In genomic region chr3:122494764-122495163, GRCm38 (mm10) we compare ENCODE assay signal across 17 mouse cellular contexts.
DNase-seq lines count a peak whose midpoint lies in the region; ATAC-seq and TF ChIP-seq lines count a peak whose summit lies in the region.
"Had no signal": no experiment of that assay in that cellular context is flagged by ENCODE, and none has a peak within 500 bp of the region (broad histone marks: within the 10 kb centered on the region; RNA-seq: fewer than 3 reads in every experiment).

No protein-coding gene starts in this region.

- H3K27ac ChIP-seq in kidney, embryonic 15.5 days = 0 out of 2 replicates have a peak overlapping the region, but pooled peaks have one; percentile 43
- H3K27ac ChIP-seq: embryonic facial prominence, embryonic 15.5 days; forebrain, embryonic 15.5 days; hindbrain, embryonic 13.5 days had no signal

- no peak overlapping the region for H3ac ChIP-seq in myocyte (ENCODE audit: control insufficient read depth, insufficient read length)

- TF ChIP-seq POLR2A in myocyte (IDR thresholded peaks at IDR 0.05; ENCODE audit: insufficient read length, low read depth) = no peak

- no peaks in the 10 kb centered on the region for H3K27me3 ChIP-seq in kidney, embryonic 15.5 days
- H3K27me3 ChIP-seq in myocyte (ENCODE audit: control insufficient read depth, insufficient read depth, insufficient read length) = no peaks in the 10 kb centered on the region
- H3K27me3 ChIP-seq: embryonic facial prominence, embryonic 15.5 days; forebrain, embryonic 15.5 days; hindbrain, embryonic 13.5 days had no signal

- H3K79me2 ChIP-seq in myocyte (ENCODE audit: control insufficient read depth, insufficient read depth) = peaks cover 93% of the 10 kb centered on the region

- no peak overlapping the region for H3K4me2 ChIP-seq in kidney, embryonic 15.5 days
- H3K4me2 ChIP-seq in myocyte (ENCODE audit: low read depth) = peak overlapping the region; percentile 63
- H3K4me2 ChIP-seq: embryonic facial prominence, embryonic 15.5 days; forebrain, embryonic 15.5 days; hindbrain, embryonic 13.5 days had no signal

- no peak for DNase-seq in kidney, adult 8-10 months
- DNase-seq in 3T3-L1 (ENCODE audit: low read depth, low spot score) = peak; percentile 47
- DNase-seq in NIH3T3 (ENCODE audit: low read depth) = peak; percentile 40
- DNase-seq: adrenal gland, postnatal 10 days; cerebellum, adult 11 months; cerebellum, adult 8-10 months; cerebellum, postnatal 14 days; embryo, embryonic 11 days; gastrocnemius, postnatal 36 days; heart, adult 11 months; heart, postnatal 14 days had no signal

- ATAC-seq in kidney, embryonic 15.5 days (replicated peaks; ENCODE audit: low FRiP score) = 0 out of 2 replicates have a peak, but pooled peaks have one; percentile 19
- ATAC-seq in CD4-positive, CD25-positive, alpha-beta regulatory T cell, adult 4 months = no peak
- ATAC-seq: forebrain, embryonic 15.5 days had no signal

- no peaks in the 10 kb centered on the region for H3K36me3 ChIP-seq in kidney, embryonic 15.5 days
- H3K36me3 ChIP-seq in myocyte (ENCODE audit: control insufficient read depth, insufficient read depth) = no peaks in the 10 kb centered on the region
- H3K36me3 ChIP-seq: embryonic facial prominence, embryonic 15.5 days; forebrain, embryonic 15.5 days; hindbrain, embryonic 13.5 days had no signal

- H3K4me1 ChIP-seq in kidney, embryonic 15.5 days = peaks cover 32% of the 10 kb centered on the region

- H3K9me3 ChIP-seq in kidney, embryonic 15.5 days (replicated peaks) = no peaks in the 10 kb centered on the region
- H3K9me3 ChIP-seq: embryonic facial prominence, embryonic 15.5 days; forebrain, embryonic 15.5 days; hindbrain, embryonic 13.5 days had no signal

- 43% methylated on average over 6 of the region's 6 CpGs for WGBS in kidney, embryonic 15.5 days

- no peak overlapping the region for H3K4me3 ChIP-seq in kidney, embryonic 15.5 days (replicated peaks)
- no peak overlapping the region for H3K4me3 ChIP-seq in myocyte
- H3K4me3 ChIP-seq: embryonic facial prominence, embryonic 15.5 days; forebrain, embryonic 15.5 days; hindbrain, embryonic 13.5 days had no signal

- H3K9ac ChIP-seq in kidney, embryonic 15.5 days = no peak overlapping the region
- H3K9ac ChIP-seq: embryonic facial prominence, embryonic 15.5 days; forebrain, embryonic 15.5 days; hindbrain, embryonic 13.5 days had no signal

TF ChIP-seq in myocyte, 11 proteins besides CTCF, POLR2A, EP300 and RAD21:
- no peak for TF ChIP-seq USF1 (IDR thresholded peaks at IDR 0.05; ENCODE audit: low read depth)
- peak; percentile 40 to 55 (median 48) for TF ChIP-seq MYOD1 (IDR thresholded peaks at IDR 0.05; ENCODE audit: control insufficient read depth in 1 of 3, insufficient read length in 2 of 3, low read depth in 2 of 3)
- TF ChIP-seq REST (IDR thresholded peaks at IDR 0.05; ENCODE audit: insufficient read depth, insufficient read length) = no peak
- TF ChIP-seq MYOG (IDR thresholded peaks at IDR 0.05; ENCODE audit: control insufficient read depth in 1 of 3, insufficient read depth in 1 of 3, insufficient read length in 2 of 3, low read depth in 2 of 3) = no peak
- TF ChIP-seq TCF12 (IDR thresholded peaks at IDR 0.05; ENCODE audit: insufficient read depth, poor library complexity, severe bottlenecking) = peak; percentile 45
- TF ChIP-seq TCF3 (IDR thresholded peaks at IDR 0.05; ENCODE audit: insufficient read length, low read depth) = no peak
- no peak for TF ChIP-seq SRF (IDR thresholded peaks at IDR 0.05; ENCODE audit: control insufficient read depth, insufficient read length, low read depth)
- TF ChIP-seq POLR2AphosphoS2 (IDR thresholded peaks at IDR 0.05; ENCODE audit: insufficient read length, low read depth) = no peak

Comparison
In these comparisons a context has a peak if more than half of its experiments do, and no peak if none do; other contexts are left out.
1. DNase-seq: peak in 3T3-L1 (single experiment) and NIH3T3 (single experiment); none in kidney, adult 8-10 months (0 of 2).